Mouse (Mus musculus) central nervous system, embryonic 11.5 days (tissue): Measurements from ENCODE around the gene Zfp580. TPM values are rescaled to one million over a fixed set of nuclear protein-coding genes. Genes with fewer than 3 reads are reported as not detected.

Experiments
- polyA plus RNA-seq: library from polyadenylated mRNA; depleted of rRNA; stranded (reverse); fragments of >200 nt; gene quantifications from 2 replicates; pipeline ENCODE4 v1.2.3, GENCODE M21; 2012; rRNA removed

Gene Zfp580
- polyA plus RNA-seq, result 32.5 and 35.1 TPM in 2 replicates

GRCm38 (mm10) chr7:5051193-5052192 is at the start of gene Zfp580:
Gene Zfp580 (plus strand): TSS chr7:5051538.

GRCm38 (mm10) chr7:5014251-5015117 is 36.9 kb upstream of the Zfp580 start, which contains the start of the genes Zfp524 and Fiz1:
Gene Zfp524 (plus strand): TSS chr7:5014415.
Gene Fiz1 (minus strand): TSS chr7:5014697.

GRCm38 (mm10) chr7:5015118-5016001 is 36.0 kb upstream of the Zfp580 start, which contains the start of gene Gm44973:
Gene Gm44973 (plus strand): TSS chr7:5015496.

GRCm38 (mm10) chr7:5020000-5020681 is 31.2 kb upstream of the Zfp580 start, which contains the start of the genes Zfp865 and Ccdc106:
Gene Zfp865 (plus strand): TSS chr7:5020376.
Gene Ccdc106 (plus strand): TSS chr7:5020553.

GRCm38 (mm10) chr7:5033818-5034217 is 17.5 kb upstream of the Zfp580 start, which contains the start of gene 4632433K11Rik:
Gene 4632433K11Rik (plus strand): TSS chr7:5034118.

GRCm38 (mm10) chr7:5038109-5038732 is 13.1 kb upstream of the Zfp580 start, which contains the start of gene Zfp784:
Gene Zfp784 (minus strand): TSS chr7:5038446.

GRCm38 (mm10) chr7:5061774-5062359 is 10.5 kb downstream of the Zfp580 start, which contains the start of gene U2af2:
Gene U2af2 (plus strand): TSS chr7:5062143.

GRCm38 (mm10) chr7:5080010-5080751 is 28.8 kb downstream of the Zfp580 start, which contains the start of gene Epn1:
Gene Epn1 (plus strand): TSS chr7:5080235.

Other genes with a start within 250 kb of the Zfp580 start
- 468 and 512 TPM in 2 replicates for gene Ube2s, start 238.9 kb upstream of the Zfp580 start, polyA plus RNA-seq
- 14.0 and 22.4 TPM in 2 replicates for gene Shisa7, start 206.8 kb upstream of the Zfp580 start, polyA plus RNA-seq
- 2.3 and 2.8 TPM in 2 replicates for gene Isoc2b, start 181.3 kb upstream of the Zfp580 start, polyA plus RNA-seq
- 9.2 TPM in 2 replicates for gene Isoc2a, start 174.4 kb upstream of the Zfp580 start, polyA plus RNA-seq
- gene Gm36210, start 145.0 kb upstream of the Zfp580 start, polyA plus RNA-seq, result 0.17 and 0.24 TPM in 2 replicates
- 11.2 and 12.9 TPM in 2 replicates for gene Zfp628, start 136.3 kb upstream of the Zfp580 start, polyA plus RNA-seq
- gene Nat14, start 129.5 kb upstream of the Zfp580 start, polyA plus RNA-seq, result 7.2 and 22.6 TPM in 2 replicates
- gene Ssc5d, start 125.8 kb upstream of the Zfp580 start, polyA plus RNA-seq, result 5.9 and 6.9 TPM in 2 replicates
- 0.41 and 0.44 TPM in 2 replicates for gene Sbk2, start 87.1 kb upstream of the Zfp580 start, polyA plus RNA-seq
- gene Sbk3, start 80.4 kb upstream of the Zfp580 start, polyA plus RNA-seq, result 0.06 and 0.21 TPM in 2 replicates
- gene Zfp579, start 55.4 kb upstream of the Zfp580 start, polyA plus RNA-seq, result 98.6 and 106 TPM in 2 replicates
- 6.5 and 9.5 TPM in 2 replicates for gene Zfp524, start 37.1 kb upstream of the Zfp580 start, polyA plus RNA-seq
- gene Fiz1, start 36.8 kb upstream of the Zfp580 start, polyA plus RNA-seq, result 48.2 and 52.4 TPM in 2 replicates
- not detected in 2 replicates for gene Gm44973, start 36.0 kb upstream of the Zfp580 start, polyA plus RNA-seq
- gene Zfp865, start 31.2 kb upstream of the Zfp580 start, polyA plus RNA-seq, result 34.0 and 43.5 TPM in 2 replicates
- 11.1 and 13.0 TPM in 2 replicates for gene Ccdc106, start 31.0 kb upstream of the Zfp580 start, polyA plus RNA-seq
- not detected in 2 replicates for gene 4632433K11Rik, start 17.4 kb upstream of the Zfp580 start, polyA plus RNA-seq
- gene Zfp784, start 13.1 kb upstream of the Zfp580 start, polyA plus RNA-seq, result 2.4 and 4.1 TPM in 2 replicates
- 437 and 455 TPM in 2 replicates for gene U2af2, start 10.6 kb downstream of the Zfp580 start, polyA plus RNA-seq
- gene Epn1, start 28.7 kb downstream of the Zfp580 start, polyA plus RNA-seq, result 105 and 111 TPM in 2 replicates
- gene Rfpl4, start 65.4 kb downstream of the Zfp580 start, polyA plus RNA-seq, result not detected in 2 replicates
- gene Rasl2-9, start 74.4 kb downstream of the Zfp580 start, polyA plus RNA-seq, result 0.13 and 0.50 TPM in 2 replicates
- not detected in 2 replicates for gene Vmn1r55, start 98.1 kb downstream of the Zfp580 start, polyA plus RNA-seq
- not detected in 2 replicates for gene Vmn1r56, start 145.2 kb downstream of the Zfp580 start, polyA plus RNA-seq
- gene Vmn1r57, start 167.0 kb downstream of the Zfp580 start, polyA plus RNA-seq, result not detected in 2 replicates